In genomic region chr11:121688024-121688423, GRCm38 (mm10) we compare ENCODE assay signal across 28 mouse cellular contexts. TPM values are rescaled to one million over a fixed set of nuclear protein-coding genes. Genes with fewer than 3 reads are reported as not detected.
A peak's percentile ranks its signal among the peaks of the same experiment; 100 is the strongest.
DNase-seq lines count a peak whose midpoint lies in the region; ATAC-seq and TF ChIP-seq lines count a peak whose summit lies in the region.
"Had no signal": no experiment of that assay in that cellular context is flagged by ENCODE, and none has a peak within 500 bp of the region (broad histone marks: within the 10 kb centered on the region; RNA-seq: fewer than 3 reads in every experiment).

No protein-coding gene starts in this region.

- peak; percentile 16 for DNase-seq in CD4-positive, CD25-positive, alpha-beta regulatory T cell, adult 2 months (ENCODE audit: low read depth, low spot score)
- DNase-seq in thymus, adult 2 months = peak; percentile 31
- DNase-seq in thymus, postnatal 4 days = peak; percentile 55
- no peak for DNase-seq in urinary bladder, postnatal 14 days (ENCODE audit: low spot score)
- DNase-seq in kidney, postnatal 10 days = no peak
- DNase-seq: adrenal gland, adult 8-10 months; cerebellum, adult 2 months; cerebellum, postnatal 14 days; gastrocnemius, postnatal 36 days; heart, postnatal 14 days; kidney, adult 9 months; kidney, postnatal 25 days; left cerebral cortex, postnatal 4 days; liver, postnatal 0 days; right cerebral cortex, adult 18-20 months; spleen, adult 18-20 months had no signal

- WGBS in thymus, adult 2 months = 6% methylated on average over 2 of the region's 2 CpGs
- 86% methylated on average over 2 of the region's 2 CpGs for WGBS in intestine, postnatal 0 days

- no peak for TF ChIP-seq POLR2A in thymus, adult 2 months (IDR thresholded peaks at IDR 0.05; ENCODE audit: control insufficient read depth, extremely low read depth, insufficient read depth, low read length, poor library complexity)

- peaks cover 20% of the 10 kb centered on the region for H3K4me1 ChIP-seq in thymus, adult 2 months (replicated peaks; ENCODE audit: control insufficient read depth, insufficient read depth, low read length)
- H3K4me1 ChIP-seq in intestine, postnatal 0 days (replicated peaks; ENCODE audit: control insufficient read depth, insufficient read depth, low read length) = no peaks in the 10 kb centered on the region; the same call in 1 of the 2 replicates
- H3K4me1 ChIP-seq: forebrain, embryonic 13.5 days; hindbrain, embryonic 12.5 days; intestine, embryonic 15.5 days; liver, embryonic 12.5 days; midbrain, embryonic 15.5 days; neural tube, embryonic 12.5 days had no signal

- no peak overlapping the region for H3K4me2 ChIP-seq in intestine, postnatal 0 days (replicated peaks; ENCODE audit: low read depth)
- H3K4me2 ChIP-seq: embryonic facial prominence, embryonic 15.5 days; forebrain, embryonic 13.5 days; hindbrain, embryonic 12.5 days; intestine, embryonic 15.5 days; liver, embryonic 12.5 days; midbrain, embryonic 15.5 days; neural tube, embryonic 12.5 days had no signal

- H3K36me3 ChIP-seq in thymus, adult 2 months (ENCODE audit: control insufficient read depth, insufficient read depth, low read length) = no peaks in the 10 kb centered on the region
- no peaks in the 10 kb centered on the region for H3K36me3 ChIP-seq in intestine, postnatal 0 days (ENCODE audit: control insufficient read depth, insufficient read depth)
- H3K36me3 ChIP-seq: embryonic facial prominence, embryonic 10.5 days; embryonic facial prominence, embryonic 15.5 days; hindbrain, embryonic 12.5 days; intestine, embryonic 15.5 days; liver, embryonic 12.5 days; midbrain, embryonic 15.5 days; neural tube, embryonic 12.5 days had no signal

- TF ChIP-seq CTCF in thymus, adult 2 months (IDR thresholded peaks at IDR 0.05; ENCODE audit: borderline replicate concordance, control insufficient read depth, extremely low read depth, insufficient read depth, low read length, poor library complexity) = no peak
- no peak for TF ChIP-seq CTCF in intestine, postnatal 0 days (IDR thresholded peaks at IDR 0.05; ENCODE audit: low read depth)

- no peaks in the 10 kb centered on the region for H3K27me3 ChIP-seq in thymus, adult 2 months (ENCODE audit: control insufficient read depth, insufficient read depth, low read length)
- H3K27me3 ChIP-seq in intestine, postnatal 0 days (replicated peaks; ENCODE audit: control insufficient read depth, insufficient read depth, low read length) = no peaks in the 10 kb centered on the region
- H3K27me3 ChIP-seq: embryonic facial prominence, embryonic 15.5 days; forebrain, embryonic 13.5 days; hindbrain, embryonic 12.5 days; intestine, embryonic 15.5 days; midbrain, embryonic 15.5 days; neural tube, embryonic 12.5 days had no signal

- no peaks in the 10 kb centered on the region for H3K9me3 ChIP-seq in intestine, postnatal 0 days (ENCODE audit: control insufficient read depth)
- H3K9me3 ChIP-seq: embryonic facial prominence, embryonic 10.5 days; embryonic facial prominence, embryonic 15.5 days; forebrain, embryonic 13.5 days; hindbrain, embryonic 12.5 days; intestine, embryonic 15.5 days; liver, embryonic 12.5 days; midbrain, embryonic 15.5 days; neural tube, embryonic 12.5 days had no signal

- ATAC-seq in CD4-positive, CD25-positive, alpha-beta regulatory T cell, adult 4 months = no peak
- ATAC-seq in granulocyte monocyte progenitor cell, adult 5-6 weeks (replicated peaks; ENCODE audit: poor library complexity, severe bottlenecking) = peak; percentile 33
- no peak for ATAC-seq in intestine, postnatal 0 days
- ATAC-seq: forebrain, embryonic 13.5 days; hindbrain, postnatal 0 days; intestine, embryonic 15.5 days; liver, embryonic 12.5 days; liver, postnatal 0 days; midbrain, embryonic 15.5 days had no signal

- H3K4me3 ChIP-seq in thymus, adult 2 months (ENCODE audit: control insufficient read depth, insufficient read depth, low read length) = no peak overlapping the region
- no peak overlapping the region for H3K4me3 ChIP-seq in intestine, postnatal 0 days (ENCODE audit: low read depth, low read length)
- H3K4me3 ChIP-seq: embryonic facial prominence, embryonic 10.5 days; embryonic facial prominence, embryonic 15.5 days; forebrain, embryonic 13.5 days; hindbrain, embryonic 12.5 days; intestine, embryonic 15.5 days; liver, embryonic 12.5 days; midbrain, embryonic 15.5 days; neural tube, embryonic 12.5 days had no signal

- H3K27ac ChIP-seq in thymus, adult 2 months (ENCODE audit: control insufficient read depth, insufficient read depth, low read length) = no peak overlapping the region
- no peak overlapping the region for H3K27ac ChIP-seq in intestine, postnatal 0 days (ENCODE audit: low read depth, low read length)
- H3K27ac ChIP-seq: embryonic facial prominence, embryonic 10.5 days; embryonic facial prominence, embryonic 15.5 days; forebrain, embryonic 13.5 days; hindbrain, embryonic 12.5 days; hindbrain, postnatal 0 days; intestine, embryonic 15.5 days; liver, embryonic 12.5 days; midbrain, embryonic 15.5 days; neural tube, embryonic 12.5 days had no signal

- no peak overlapping the region for H3K9ac ChIP-seq in intestine, postnatal 0 days (ENCODE audit: low read depth, low read length)
- H3K9ac ChIP-seq: embryonic facial prominence, embryonic 15.5 days; forebrain, embryonic 13.5 days; hindbrain, embryonic 12.5 days; intestine, embryonic 15.5 days; liver, embryonic 12.5 days; liver, postnatal 0 days; midbrain, embryonic 15.5 days; neural tube, embryonic 12.5 days had no signal

RNA-seq across cellular contexts. Expression of gene Metrnl, which starts 13.3 kb away (rescaled TPM):
- polyA plus RNA-seq in CD4-positive, CD25-positive, alpha-beta regulatory T cell, adult 4 months (2017; shearing (Covaris generic)) = under 1 TPM; 0.23 to 0.80 TPM
- not detected in 2 replicates for total RNA-seq in granulocyte monocyte progenitor cell, adult 5-6 weeks (2014; fragmentation: Nextera tagmentation)
- 0.82 and 2.4 TPM in 2 replicates for total RNA-seq in granulocyte monocyte progenitor cell, adult 5-6 weeks (2017)
- 15.2 and 17.6 TPM in 2 replicates for polyA plus RNA-seq in thymus, adult 2 months (2012; rRNA removed)
- 50.2 and 50.9 TPM in 2 replicates for polyA plus RNA-seq in intestine, postnatal 0 days (2015; fragmentation: Nextera tagmentation; extraction: Ambion mirVana)

RNA-seq across cellular contexts. Expression of gene B3gntl1, which starts 15.1 kb away (rescaled TPM):
- polyA plus RNA-seq in CD4-positive, CD25-positive, alpha-beta regulatory T cell, adult 4 months (2017; shearing (Covaris generic)) = 10 to 100 TPM; 11.3 to 18.8 TPM
- total RNA-seq in granulocyte monocyte progenitor cell, adult 5-6 weeks (2014; fragmentation: Nextera tagmentation) = 4.9 and 6.7 TPM in 2 replicates
- 7.5 and 8.9 TPM in 2 replicates for total RNA-seq in granulocyte monocyte progenitor cell, adult 5-6 weeks (2017)
- 6.8 and 8.2 TPM in 2 replicates for polyA plus RNA-seq in thymus, adult 2 months (2012; rRNA removed)
- 3.2 and 3.7 TPM in 2 replicates for polyA plus RNA-seq in intestine, postnatal 0 days (2015; fragmentation: Nextera tagmentation; extraction: Ambion mirVana)

Comparison
In these comparisons a context has a peak if more than half of its experiments do, and no peak if none do; other contexts are left out.
1. DNase-seq: peak in CD4-positive, CD25-positive, alpha-beta regulatory T cell, adult 2 months (single experiment), thymus, adult 2 months (single experiment) and thymus, postnatal 4 days (single experiment); none in urinary bladder, postnatal 14 days (single experiment) and kidney, postnatal 10 days (single experiment).